In genomic region chr9:78595769-78596555, GRCm38 (mm10) we compare ENCODE assay signal across 8 mouse cellular contexts.
"Had no signal": no experiment of that assay in that cellular context is flagged by ENCODE, and none has a peak within 500 bp of the region (broad histone marks: within the 10 kb centered on the region; RNA-seq: fewer than 3 reads in every experiment).

No protein-coding gene starts in this region.

- ATAC-seq: liver, postnatal 0 days; lung, postnatal 0 days had no signal

- H3K36me3 ChIP-seq: limb, embryonic 12.5 days; limb, embryonic 15.5 days had no signal

- H3K27ac ChIP-seq: limb, embryonic 12.5 days; limb, embryonic 15.5 days; liver, embryonic 14.5 days; macrophage; stomach, postnatal 0 days had no signal

- H3K9ac ChIP-seq: limb, embryonic 12.5 days; limb, embryonic 15.5 days; liver, embryonic 14.5 days; liver, postnatal 0 days; lung, embryonic 14.5 days had no signal

- H3K4me1 ChIP-seq: limb, embryonic 12.5 days; limb, embryonic 15.5 days had no signal

- H3K27me3 ChIP-seq: limb, embryonic 12.5 days; limb, embryonic 15.5 days had no signal

- H3K9me3 ChIP-seq: limb, embryonic 12.5 days; limb, embryonic 15.5 days had no signal

- H3K4me3 ChIP-seq: limb, embryonic 12.5 days; limb, embryonic 15.5 days had no signal
